Mouse (Mus musculus): Measurements from ENCODE around the gene Leo1.

- TF ChIP-seq POLR2A (IDR thresholded peaks at IDR 0.05; ENCODE audit: borderline replicate concordance, low read depth, low read length): no peak
- TF ChIP-seq CTCF (IDR thresholded peaks at IDR 0.05; ENCODE audit: low read depth, low read length): no peak
These were observed 37.8 kb upstream of the Leo1 start for GRCm38 (mm10) chr9:75403520-75403919.

All from bone marrow macrophage, adult 2 months (primary cell).